Mouse (Mus musculus) hindbrain, embryonic 10.5 days (tissue): ENCODE results near the gene Rpa1. TPM values are rescaled to one million over a fixed set of nuclear protein-coding genes. Genes with fewer than 3 reads are reported as not detected.
"Not testable (repeated sequence)": the region's sequence is repeated elsewhere in the genome, so short reads cannot be mapped to it uniquely, and the experiment has no call there.

Source experiments
- DNase-seq: peaks from one replicate; pipeline ENCODE4 v3.0.0-alpha.2; 2017; ENCODE audit warnings: low spot score
- H3K27ac ChIP-seq: fragments of 300-500 bp; sonication (generic); 2 replicates; pipeline ENCODE4 v1.5.1; 2016; ENCODE audit warnings: mild to moderate bottlenecking, moderate library complexity
- H3K27me3 ChIP-seq: fragments of 300-500 bp; sonication (generic); 2 replicates; pipeline ENCODE4 v1.6.1; 2016; ENCODE audit warnings: mild to moderate bottlenecking; ENCODE audit not compliant: poor library complexity, insufficient read depth, severe bottlenecking
- H3K36me3 ChIP-seq: fragments of 300-500 bp; sonication (generic); 2 replicates; pipeline ENCODE4 v1.6.1; 2016; ENCODE audit warnings: mild to moderate bottlenecking, moderate library complexity
- H3K4me1 ChIP-seq: fragments of 300-500 bp; sonication (generic); replicated peaks from 2 replicates; pipeline ENCODE4 v1.6.1; 2016; ENCODE audit warnings: mild to moderate bottlenecking
- H3K4me3 ChIP-seq: fragments of 300-500 bp; sonication (generic); 2 replicates; pipeline ENCODE4 v1.5.1; 2016; ENCODE audit warnings: mild to moderate bottlenecking, moderate library complexity
- H3K9me3 ChIP-seq: fragments of 300-500 bp; sonication (generic); 2 replicates; pipeline ENCODE4 v1.6.1; 2016; ENCODE audit warnings: mild to moderate bottlenecking, moderate library complexity
- WGBS: fragments of 180-500 bp; shearing (Covaris S2); methylation state at CpG from one replicate; pipeline ENCODE4 v1.1.7; 2016; 5-methylcytosine and 5-hydroxymethylcytosine counted together
- polyA plus RNA-seq: library from polyadenylated mRNA; unstranded; fragments of >200 nt; fragmentation: Nextera tagmentation; extraction: Ambion mirVana; gene quantifications from 2 replicates; pipeline ENCODE4 v1.2.1, GENCODE M21; 2016

Gene Rpa1
- polyA plus RNA-seq, 1 experiment from 2014 or later, result 136 TPM

GRCm38 (mm10) chr11:75313834-75314233, 34.3 kb downstream of the Rpa1 start:
- no peak overlapping the region for H3K27ac ChIP-seq
- no peak overlapping the region for H3K4me3 ChIP-seq
- no peaks in the 10 kb centered on the region for H3K27me3 ChIP-seq
- H3K9me3 ChIP-seq, result no peaks in the 10 kb centered on the region
- H3K36me3 ChIP-seq, result peaks cover 94% of the 10 kb centered on the region
- DNase-seq, result no peak
- 91% methylated on average over 8 of the region's 8 CpGs for WGBS
- H3K4me1 ChIP-seq, result 0 out of 2 replicates have a peak, but pooled peaks cover 2% of the 10 kb centered on the region

GRCm38 (mm10) chr11:75311751-75312150, 36.4 kb downstream of the Rpa1 start:
- H3K27me3 ChIP-seq, result no peaks in the 10 kb centered on the region
- peaks cover 97% of the 10 kb centered on the region for H3K36me3 ChIP-seq
- DNase-seq, result no peak
- H3K4me1 ChIP-seq, result no peaks in the 10 kb centered on the region
- H3K4me3 ChIP-seq, result no peak overlapping the region
- H3K9me3 ChIP-seq, result no peaks in the 10 kb centered on the region
- WGBS, result 90% methylated on average over 6 of the region's 6 CpGs
- H3K27ac ChIP-seq, result no peak overlapping the region

- Histone ChIP-seq H3K27me3 (no peaks in the 10 kb centered on the region), H3K9me3 (no peaks in the 10 kb centered on the region), H3K27ac (no peak overlapping the region), H3K36me3 (peaks cover 98% of the 10 kb centered on the region), H3K4me3 (no peak overlapping the region), H3K4me1 (no peaks in the 10 kb centered on the region)
- no peak for DNase-seq
- 89% methylated on average over 8 of the region's 8 CpGs for WGBS
Measured at GRCm38 (mm10) chr11:75310813-75311212, 37.3 kb downstream of the Rpa1 start.

GRCm38 (mm10) chr11:75308650-75309049, 39.5 kb downstream of the Rpa1 start:
- H3K27ac ChIP-seq, result no peak overlapping the region
- 89% methylated on average over 4 of the region's 4 CpGs for WGBS

GRCm38 (mm10) chr11:75304797-75305196, 43.3 kb downstream of the Rpa1 start:
- 91% methylated on average over 9 of the region's 9 CpGs for WGBS
- peaks cover 97% of the 10 kb centered on the region for H3K36me3 ChIP-seq
- H3K27ac ChIP-seq, result no peak overlapping the region
- peaks cover under 1% of the 10 kb centered on the region; the same call in 1 of the 2 replicates for H3K4me1 ChIP-seq
- H3K4me3 ChIP-seq, result no peak overlapping the region
- no peak for DNase-seq
- no peaks in the 10 kb centered on the region for H3K9me3 ChIP-seq
- no peaks in the 10 kb centered on the region for H3K27me3 ChIP-seq

More at GRCm38 (mm10) chr11:75308650-75309049, 39.5 kb downstream of the Rpa1 start:
- DNase-seq, result no peak
- Histone ChIP-seq H3K4me1 (no peaks in the 10 kb centered on the region), H3K36me3 (peaks cover 97% of the 10 kb centered on the region), H3K27me3 (no peaks in the 10 kb centered on the region), H3K9me3 (no peaks in the 10 kb centered on the region), H3K4me3 (no peak overlapping the region)

- DNase-seq, result no peak
- 90% methylated on average over 9 of the region's 9 CpGs for WGBS
- Histone ChIP-seq H3K4me1 (peaks cover 13% of the 10 kb centered on the region; the same call in 1 of the 2 replicates), H3K9me3 (no peaks in the 10 kb centered on the region), H3K27ac (no peak overlapping the region), H3K36me3 (peaks cover 64% of the 10 kb centered on the region), H3K27me3 (no peaks in the 10 kb centered on the region), H3K4me3 (no peak overlapping the region)
Measured at GRCm38 (mm10) chr11:75300954-75301353, 47.2 kb downstream of the Rpa1 start.

- DNase-seq, result no peak
Measured at GRCm38 (mm10) chr11:75299786-75300185, 48.3 kb downstream of the Rpa1 start.

GRCm38 (mm10) chr11:75298491-75298890, 49.6 kb downstream of the Rpa1 start:
- no peaks in the 10 kb centered on the region for H3K9me3 ChIP-seq
- WGBS, result 57% methylated on average over 11 of the region's 11 CpGs
- H3K4me3 ChIP-seq, result no peak overlapping the region
- H3K36me3 ChIP-seq, result peaks cover 43% of the 10 kb centered on the region
- no peak overlapping the region for H3K27ac ChIP-seq
- peaks cover 21% of the 10 kb centered on the region; the same call in 1 of the 2 replicates for H3K4me1 ChIP-seq
- peaks cover 13% of the 10 kb centered on the region for H3K27me3 ChIP-seq
- DNase-seq, result no peak

More at GRCm38 (mm10) chr11:75299786-75300185, 48.3 kb downstream of the Rpa1 start:
- H3K27me3 ChIP-seq, result 0 out of 2 replicates have a peak, but pooled peaks cover 4% of the 10 kb centered on the region
- H3K4me1 ChIP-seq, result peaks cover 13% of the 10 kb centered on the region; the same call in 1 of the 2 replicates
- no peak overlapping the region for H3K4me3 ChIP-seq
- no peak overlapping the region for H3K27ac ChIP-seq
- 88% methylated on average over 10 of the region's 10 CpGs for WGBS
- no peaks in the 10 kb centered on the region for H3K9me3 ChIP-seq
- peaks cover 53% of the 10 kb centered on the region for H3K36me3 ChIP-seq

GRCm38 (mm10) chr11:75297631-75298030, 50.5 kb downstream of the Rpa1 start:
- WGBS, result 84% methylated on average over 9 of the region's 9 CpGs
- H3K4me1 ChIP-seq, result peaks cover 21% of the 10 kb centered on the region; the same call in 1 of the 2 replicates
- H3K4me3 ChIP-seq, result no peak overlapping the region
- H3K27ac ChIP-seq, result no peak overlapping the region
- no peaks in the 10 kb centered on the region for H3K9me3 ChIP-seq
- DNase-seq, result no peak
- H3K27me3 ChIP-seq, result peaks cover 22% of the 10 kb centered on the region
- peaks cover 34% of the 10 kb centered on the region for H3K36me3 ChIP-seq

GRCm38 (mm10) chr11:75296406-75297005, 51.6 kb downstream of the Rpa1 start:
- Histone ChIP-seq H3K27ac (no peak overlapping the region), H3K9me3 (no peaks in the 10 kb centered on the region), H3K36me3 (peaks cover 23% of the 10 kb centered on the region), H3K4me1 (peaks cover 29% of the 10 kb centered on the region), H3K27me3 (peaks cover 33% of the 10 kb centered on the region), H3K4me3 (no peak overlapping the region)
- 87% methylated on average over 9 of the region's 9 CpGs for WGBS
- DNase-seq, result no peak

- not testable (repeated sequence) for H3K4me3 ChIP-seq, H3K9me3 ChIP-seq, H3K27ac ChIP-seq, DNase-seq
- H3K36me3 ChIP-seq, result peaks cover 13% of the 10 kb centered on the region
- H3K27me3 ChIP-seq, result peaks cover 39% of the 10 kb centered on the region
- 87% methylated on average over 5 of the region's 5 CpGs for WGBS
- H3K4me1 ChIP-seq, result peaks cover 37% of the 10 kb centered on the region
Measured at GRCm38 (mm10) chr11:75295534-75295933, 52.6 kb downstream of the Rpa1 start.

- H3K4me3 ChIP-seq, result no peak overlapping the region
- WGBS, result 84% methylated on average over 9 of the region's 9 CpGs
- H3K27ac ChIP-seq, result no peak overlapping the region
- H3K4me1 ChIP-seq, result peaks cover 37% of the 10 kb centered on the region
- peaks cover 39% of the 10 kb centered on the region for H3K27me3 ChIP-seq
- no peak for DNase-seq
- peaks cover 6% of the 10 kb centered on the region for H3K36me3 ChIP-seq
- no peaks in the 10 kb centered on the region for H3K9me3 ChIP-seq
Measured at GRCm38 (mm10) chr11:75294862-75295261, 53.3 kb downstream of the Rpa1 start.

- H3K9me3 ChIP-seq, result no peaks in the 10 kb centered on the region
- 64% methylated on average over 21 of the region's 21 CpGs for WGBS
- no peak overlapping the region for H3K4me3 ChIP-seq
- peaks cover 40% of the 10 kb centered on the region for H3K27me3 ChIP-seq
- no peak overlapping the region for H3K27ac ChIP-seq
- peaks cover 33% of the 10 kb centered on the region for H3K4me1 ChIP-seq
- DNase-seq, result no peak
- H3K36me3 ChIP-seq, result no peaks in the 10 kb centered on the region
Measured at GRCm38 (mm10) chr11:75293852-75294361, 54.2 kb downstream of the Rpa1 start.
